Mouse (Mus musculus): Measurements from ENCODE around the gene Shox2.

DNA sequence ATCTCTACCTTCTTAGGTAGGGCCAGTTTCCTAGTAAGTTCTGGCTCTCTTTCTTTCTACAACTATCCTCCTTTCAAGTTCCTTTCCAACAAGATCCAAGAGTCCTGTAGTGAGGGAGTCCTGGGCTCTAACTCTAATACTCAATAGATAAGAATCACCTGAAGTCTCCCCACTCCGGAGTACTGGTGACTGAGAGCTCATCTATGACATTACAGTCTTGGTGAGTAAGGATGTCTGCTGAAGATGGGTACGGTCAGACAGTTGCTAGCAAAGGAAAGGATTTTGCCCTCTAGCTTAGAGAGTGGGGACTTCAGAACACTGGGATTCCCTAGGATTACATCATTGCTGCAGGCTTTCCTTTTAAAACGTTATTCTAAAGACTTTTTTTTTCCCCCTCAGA lies 7.1 kb downstream of the Shox2 start:
- no peak for TF ChIP-seq ZNF384 (IDR thresholded peaks at IDR 0.05; ENCODE audit: low read depth, low read length)
- TF ChIP-seq USF1 (IDR thresholded peaks at IDR 0.05; ENCODE audit: low read depth, low read length): no peak
- TF ChIP-seq MAX (IDR thresholded peaks at IDR 0.05; ENCODE audit: low read length): no peak
- TF ChIP-seq CHD1 (IDR thresholded peaks at IDR 0.05; ENCODE audit: low read depth, low read length): no peak
- no peak for TF ChIP-seq USF2 (conservative IDR thresholded peaks at IDR 0.05; ENCODE audit: low read depth, low read length)
- TF ChIP-seq POLR2A (IDR thresholded peaks at IDR 0.05; ENCODE audit: low read depth, low read length): no peak
- no peak for TF ChIP-seq TCF12 (IDR thresholded peaks at IDR 0.05; ENCODE audit: low read depth, low read length)
- TF ChIP-seq CTCF (conservative IDR thresholded peaks at IDR 0.05 in 1 of 2, IDR thresholded peaks at IDR 0.05 in 1 of 2; ENCODE audit: low read depth in 2 of 2, low read length in 2 of 2): no peak
- TF ChIP-seq NRF1 (IDR thresholded peaks at IDR 0.05; ENCODE audit: low read depth, low read length): no peak
- no peak for TF ChIP-seq EP300 (IDR thresholded peaks at IDR 0.05; ENCODE audit: low read length)
- no peak for TF ChIP-seq ZC3H11A (IDR thresholded peaks at IDR 0.05; ENCODE audit: low read depth, low read length)
- TF ChIP-seq E2F4 (IDR thresholded peaks at IDR 0.05; ENCODE audit: insufficient replicate concordance, low read depth, low read length): no peak
- no peak for TF ChIP-seq MAZ (IDR thresholded peaks at IDR 0.05; ENCODE audit: low read depth, low read length)
- TF ChIP-seq IRF4 (IDR thresholded peaks at IDR 0.05; ENCODE audit: low read depth, low read length): no peak
